In the genomic region with DNA sequence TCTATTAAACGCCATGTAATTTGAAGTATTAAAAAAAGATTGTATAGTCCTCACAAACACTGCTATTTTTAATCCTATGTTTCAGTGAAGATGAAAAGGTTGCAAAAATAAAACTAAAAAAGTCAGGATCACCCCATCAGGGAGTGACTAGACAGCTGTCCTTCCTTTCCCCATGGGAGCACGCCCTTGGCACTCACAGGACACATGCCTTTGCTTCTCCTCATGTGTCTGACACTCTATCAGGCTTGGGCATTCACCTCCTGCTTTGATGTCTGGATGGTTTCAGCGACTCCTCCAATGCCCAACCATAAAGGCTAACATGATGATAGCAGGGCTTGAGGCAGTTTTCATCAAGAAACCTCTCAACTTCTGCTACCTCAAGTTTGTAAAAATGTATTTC, we compare ENCODE assay signal across 35 mouse cellular contexts. TPM values are rescaled to one million over a fixed set of nuclear protein-coding genes. Genes with fewer than 3 reads are reported as not detected.
"Had no signal": no experiment of that assay in that cellular context is flagged by ENCODE, and none has a peak within 500 bp of the region (broad histone marks: within the 10 kb centered on the region; RNA-seq: fewer than 3 reads in every experiment).

No protein-coding gene starts in this region.

- H3K27me3 ChIP-seq: heart, embryonic 12.5 days; hindbrain, embryonic 12.5 days; intestine, embryonic 15.5 days; limb, embryonic 13.5 days; limb, embryonic 15.5 days; liver, embryonic 12.5 days had no signal

- H3K4me2 ChIP-seq: heart, embryonic 12.5 days; hindbrain, embryonic 12.5 days; hindbrain, embryonic 14.5 days; intestine, embryonic 15.5 days; limb, embryonic 13.5 days; limb, embryonic 15.5 days; liver, embryonic 12.5 days had no signal

- H3K4me1 ChIP-seq: heart, embryonic 10.5 days; heart, embryonic 12.5 days; hindbrain, embryonic 10.5 days; hindbrain, embryonic 12.5 days; intestine, embryonic 15.5 days; limb, embryonic 13.5 days; limb, embryonic 15.5 days; liver, embryonic 12.5 days had no signal

- H3K9me3 ChIP-seq: heart, embryonic 10.5 days; heart, embryonic 12.5 days; hindbrain, embryonic 10.5 days; hindbrain, embryonic 12.5 days; intestine, embryonic 15.5 days; limb, embryonic 15.5 days; liver, embryonic 12.5 days had no signal

- H3K9ac ChIP-seq: forebrain, postnatal 0 days; heart, embryonic 12.5 days; hindbrain, embryonic 12.5 days; hindbrain, embryonic 14.5 days; intestine, embryonic 15.5 days; limb, embryonic 13.5 days; limb, embryonic 15.5 days; liver, embryonic 12.5 days; liver, embryonic 14.5 days had no signal

- ATAC-seq: forebrain, postnatal 0 days; hindbrain, embryonic 16.5 days; inflammation-experienced regulatory T-cells, adult 6 months; intestine, embryonic 15.5 days; intestine, postnatal 0 days; liver, embryonic 12.5 days had no signal

- H3K27ac ChIP-seq: heart, embryonic 10.5 days; hindbrain, embryonic 10.5 days; hindbrain, embryonic 12.5 days; hindbrain, embryonic 14.5 days; intestine, embryonic 15.5 days; layer of hippocampus, adult 2 months; left cerebral cortex, adult 2 months; limb, embryonic 13.5 days; limb, embryonic 15.5 days; liver, embryonic 12.5 days; liver, embryonic 14.5 days had no signal

- DNase-seq: forebrain, postnatal 0 days; heart, adult 18-20 months; heart, postnatal 10 days; heart, postnatal 4 days; kidney, adult 18-20 months; kidney, adult 8-10 months; kidney, postnatal 10 days; kidney, postnatal 25 days; kidney, postnatal 4 days; left cerebral cortex, postnatal 4 days had no signal

- H3K4me3 ChIP-seq: heart, embryonic 10.5 days; heart, embryonic 12.5 days; hindbrain, embryonic 10.5 days; hindbrain, embryonic 12.5 days; intestine, embryonic 15.5 days; layer of hippocampus, adult 2 months; left cerebral cortex, adult 2 months; limb, embryonic 13.5 days; limb, embryonic 15.5 days; liver, embryonic 12.5 days had no signal

- H3K36me3 ChIP-seq: heart, embryonic 10.5 days; heart, embryonic 12.5 days; hindbrain, embryonic 10.5 days; hindbrain, embryonic 12.5 days; intestine, embryonic 15.5 days; limb, embryonic 13.5 days; limb, embryonic 15.5 days; liver, embryonic 12.5 days had no signal

RNA-seq across cellular contexts. Expression of gene Cd96, which starts 46.9 kb away (rescaled TPM):
- total RNA-seq: gastrocnemius, adult 8-10 months; heart, adult 8-10 months; heart, postnatal 4 days; layer of hippocampus, adult 2 months; layer of hippocampus, postnatal 10 days; left cerebral cortex, postnatal 10 days; left cerebral cortex, postnatal 25 days had no signal
- polyA plus RNA-seq: forebrain, postnatal 0 days; heart, embryonic 10.5 days; heart, embryonic 12.5 days; heart, embryonic 14.5 days; hindbrain, embryonic 10.5 days; hindbrain, embryonic 12.5 days; hindbrain, embryonic 14.5 days; kidney, embryonic 14.5 days; kidney, embryonic 16.5 days; limb, embryonic 11.5 days; liver, adult 2 months had no signal
